Mouse (Mus musculus) liver, postnatal 0 days (tissue): ENCODE data around the gene Gm10944.

Source experiments
- CTCF ChIP-seq: sonication (generic); IDR thresholded peaks from 2 replicates; pipeline ENCODE4 v1.5.1; 2016; ENCODE audit warnings: antibody characterized with exemption, low read depth
- EP300 ChIP-seq: IDR thresholded peaks from 2 replicates; pipeline ENCODE4 v1.6.1; 2016; ENCODE audit warnings: antibody characterized with exemption, low read depth, mild to moderate bottlenecking

GRCm38 (mm10) chr10:10726501-10726900 is 45.4 kb downstream of the Gm10944 start:
- TF ChIP-seq CTCF: no peak
- no peak for TF ChIP-seq EP300
